Mouse (Mus musculus) central nervous system, embryonic 11.5 days (tissue): Measurements from ENCODE around the gene Olfr497. TPM values are rescaled to one million over a fixed set of nuclear protein-coding genes. Genes with fewer than 3 reads are reported as not detected.

Source experiments
- polyA plus RNA-seq: library from polyadenylated mRNA; depleted of rRNA; stranded (reverse); fragments of >200 nt; gene quantifications from 2 replicates; pipeline ENCODE4 v1.2.3, GENCODE M21; 2012; rRNA removed

Gene Olfr497
- polyA plus RNA-seq = not detected in 2 replicates

GRCm38 (mm10) chr7:108420121-108420520 lies at the start of gene Olfr497:
Gene Olfr497 (plus strand): TSS chr7:108420421.

DNA sequence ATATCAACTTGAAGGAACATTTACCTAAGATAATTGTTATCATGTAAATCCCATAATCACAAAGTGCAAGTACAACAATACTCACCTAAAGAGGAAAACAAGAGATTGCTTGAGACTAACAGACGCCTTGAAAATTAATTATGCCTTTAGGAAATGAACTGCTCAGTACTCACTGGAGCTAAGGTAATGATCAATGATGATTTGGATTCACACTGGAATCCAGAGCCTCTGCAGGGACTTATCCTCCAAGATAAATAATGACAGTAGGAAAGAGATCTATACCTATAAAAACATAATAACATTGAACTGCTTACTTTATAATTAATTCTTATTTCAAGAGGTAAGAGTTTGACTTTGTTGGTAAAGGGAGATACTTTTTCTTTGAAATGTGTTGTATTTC lies 27.4 kb upstream of the Olfr497 start, which contains the start of gene Olfr495:
TSS of gene Olfr495 (plus strand) at position 301 of the 400 bp plus-strand sequence.

GRCm38 (mm10) chr7:108465026-108465425 lies 44.8 kb downstream of the Olfr497 start, which contains the start of gene Olfr498:
Gene Olfr498 (plus strand): TSS chr7:108465326.

Other genes with a start within 250 kb of the Olfr497 start
- gene Olfr486, start 247.7 kb upstream of the Olfr497 start, polyA plus RNA-seq = not detected in 2 replicates
- gene Olfr487, start 205.8 kb upstream of the Olfr497 start, polyA plus RNA-seq = not detected in 2 replicates
- not detected in 2 replicates for gene Olfr488, start 162.1 kb upstream of the Olfr497 start, polyA plus RNA-seq
- gene Olfr490, start 131.5 kb upstream of the Olfr497 start, polyA plus RNA-seq = not detected in 2 replicates
- not detected in 2 replicates for gene Olfr491, start 107.0 kb upstream of the Olfr497 start, polyA plus RNA-seq
- not detected in 2 replicates for gene Olfr492, start 96.7 kb upstream of the Olfr497 start, polyA plus RNA-seq
- gene Olfr493, start 73.4 kb upstream of the Olfr497 start, polyA plus RNA-seq = not detected in 2 replicates
- gene Olfr494, start 55.1 kb upstream of the Olfr497 start, polyA plus RNA-seq = not detected in 2 replicates
- gene Olfr495, start 27.3 kb upstream of the Olfr497 start, polyA plus RNA-seq = not detected in 2 replicates
- not detected in 2 replicates for gene Olfr498, start 44.9 kb downstream of the Olfr497 start, polyA plus RNA-seq
- not detected in 2 replicates for gene Olfr502, start 104.6 kb downstream of the Olfr497 start, polyA plus RNA-seq
- gene Olfr503, start 124.1 kb downstream of the Olfr497 start, polyA plus RNA-seq = not detected in 2 replicates
- gene Olfr504, start 145.4 kb downstream of the Olfr497 start, polyA plus RNA-seq = not detected in 2 replicates
- gene Olfr506, start 190.4 kb downstream of the Olfr497 start, polyA plus RNA-seq = not detected in 2 replicates
- gene Olfr507, start 201.4 kb downstream of the Olfr497 start, polyA plus RNA-seq = not detected in 2 replicates
- not detected in 2 replicates for gene Olfr508, start 209.6 kb downstream of the Olfr497 start, polyA plus RNA-seq
- not detected in 2 replicates for gene Olfr509, start 231.5 kb downstream of the Olfr497 start, polyA plus RNA-seq
- gene Olfr510, start 246.0 kb downstream of the Olfr497 start, polyA plus RNA-seq = not detected in 2 replicates